Mouse (Mus musculus) heart, embryonic 10.5 days (tissue): Measurements from ENCODE around the gene Wdr95. TPM values are rescaled to one million over a fixed set of nuclear protein-coding genes. Genes with fewer than 3 reads are reported as not detected.

Experiments used
- DNase-seq: peaks from one replicate; pipeline ENCODE4 v3.0.0-alpha.2; 2017; ENCODE audit warnings: low spot score
- H3K27ac ChIP-seq: fragments of 300-500 bp; sonication (generic); 2 replicates; pipeline ENCODE4 v1.5.1; 2016; ENCODE audit warnings: mild to moderate bottlenecking
- H3K27me3 ChIP-seq: fragments of 300-500 bp; sonication (generic); 2 replicates; pipeline ENCODE4 v1.6.1; 2016; ENCODE audit warnings: mild to moderate bottlenecking; ENCODE audit not compliant: poor library complexity, insufficient read depth, severe bottlenecking
- H3K36me3 ChIP-seq: fragments of 300-500 bp; sonication (generic); 2 replicates; pipeline ENCODE4 v1.6.1; 2016; ENCODE audit warnings: mild to moderate bottlenecking, moderate library complexity
- H3K4me1 ChIP-seq: fragments of 300-500 bp; sonication (generic); 2 replicates; pipeline ENCODE4 v1.6.1; 2016; ENCODE audit warnings: mild to moderate bottlenecking
- H3K4me3 ChIP-seq: fragments of 300-500 bp; sonication (generic); 2 replicates; pipeline ENCODE4 v1.5.1; 2016; ENCODE audit warnings: mild to moderate bottlenecking, moderate library complexity
- H3K9me3 ChIP-seq: fragments of 300-500 bp; sonication (generic); 2 replicates; pipeline ENCODE4 v1.6.1; 2016; ENCODE audit warnings: mild to moderate bottlenecking, moderate library complexity
- WGBS: fragments of 180-500 bp; shearing (Covaris S2); methylation state at CpG from one replicate; pipeline ENCODE4 v1.1.7; 2016; 5-methylcytosine and 5-hydroxymethylcytosine counted together
- polyA plus RNA-seq: library from polyadenylated mRNA; unstranded; fragments of >200 nt; fragmentation: Nextera tagmentation; extraction: Ambion mirVana; gene quantifications from 2 replicates; pipeline ENCODE4 v1.2.1, GENCODE M21; 2016

The Wdr95 gene
- polyA plus RNA-seq, 1 experiment from 2014 or later: not detected

- 34% methylated on average over 6 of the region's 6 CpGs for WGBS
- Histone ChIP-seq H3K36me3 (no peaks in the 10 kb centered on the region), H3K27me3 (no peaks in the 10 kb centered on the region), H3K4me3 (no peak overlapping the region), H3K27ac (peak overlapping the region; percentile 60), H3K9me3 (no peaks in the 10 kb centered on the region), H3K4me1 (peaks cover 10% of the 10 kb centered on the region; the same call in 1 of the 2 replicates)
- DNase-seq: peak; percentile 89
Measured at GRCm38 (mm10) chr5:149648895-149649406, 120.5 kb downstream of the Wdr95 start.

DNA sequence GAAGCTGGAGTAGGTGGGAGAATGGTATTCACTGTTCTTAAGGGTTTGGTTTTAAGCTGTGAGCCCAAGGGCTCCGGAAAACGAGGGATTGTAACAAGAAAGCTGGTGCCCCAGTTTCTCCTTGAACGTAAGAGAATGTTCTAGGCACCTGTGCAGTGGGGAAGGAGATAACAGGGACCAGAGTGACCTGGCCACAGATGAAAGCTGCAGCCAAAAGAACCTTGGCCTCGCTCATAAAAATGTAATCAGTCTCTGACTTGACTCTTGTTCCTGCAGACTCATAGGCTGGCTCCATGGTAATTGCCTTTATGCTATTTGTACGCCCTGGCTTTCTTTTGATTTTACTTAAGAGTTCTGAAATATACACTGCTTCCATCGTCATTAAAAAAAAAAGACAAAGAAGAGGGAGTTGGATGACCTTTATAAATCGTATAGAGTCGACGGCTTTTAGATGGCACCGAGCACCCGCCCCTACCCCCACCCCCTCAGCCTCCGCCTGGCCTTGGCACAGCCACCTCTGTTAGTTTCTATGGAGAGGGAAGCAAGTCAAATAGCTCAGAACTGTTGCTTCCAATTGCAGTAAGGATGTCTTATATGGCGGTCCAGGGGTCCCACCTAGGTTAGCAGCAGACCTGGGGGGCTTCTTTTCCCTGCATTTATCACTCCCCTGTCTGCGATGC lies 121.2 kb downstream of the Wdr95 start:
- Histone ChIP-seq H3K36me3 (no peaks in the 10 kb centered on the region), H3K9me3 (no peaks in the 10 kb centered on the region), H3K4me1 (peaks cover 10% of the 10 kb centered on the region; the same call in 1 of the 2 replicates), H3K4me3 (no peak overlapping the region), H3K27ac (peak overlapping the region; percentile 52; the same call in 1 of the 2 replicates), H3K27me3 (no peaks in the 10 kb centered on the region)
- 79% methylated on average over 14 of the region's 14 CpGs for WGBS
- DNase-seq: no peak

GRCm38 (mm10) chr5:149650179-149650553 lies 121.7 kb downstream of the Wdr95 start:
- H3K9me3 ChIP-seq: no peaks in the 10 kb centered on the region
- H3K4me1 ChIP-seq: peaks cover 10% of the 10 kb centered on the region; the same call in 1 of the 2 replicates
- WGBS: 59% methylated on average over 4 of the region's 4 CpGs
- no peaks in the 10 kb centered on the region for H3K27me3 ChIP-seq
- DNase-seq: no peak
- H3K27ac ChIP-seq: peak overlapping the region; percentile 17; the same call in 1 of the 2 replicates
- no peaks in the 10 kb centered on the region for H3K36me3 ChIP-seq
- no peak overlapping the region for H3K4me3 ChIP-seq

DNA sequence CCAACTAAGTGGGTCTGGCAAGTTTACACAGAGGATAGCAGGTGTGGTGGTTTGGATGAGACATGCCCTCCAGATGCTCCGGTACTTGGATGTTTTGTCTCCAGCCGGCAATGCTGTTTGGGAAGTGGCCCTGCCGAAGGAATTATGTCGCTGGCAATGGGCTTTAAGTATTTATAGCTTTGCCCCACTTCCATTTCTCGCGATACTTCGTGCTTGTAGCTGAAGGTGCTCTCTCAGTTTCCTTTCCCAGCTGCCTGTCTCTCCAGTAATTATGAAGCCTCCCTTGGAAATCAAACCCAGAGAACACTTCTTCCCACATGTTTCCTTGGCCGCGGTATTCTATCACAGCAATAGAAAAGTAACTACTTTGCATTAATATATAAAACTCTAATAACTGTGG lies 127.2 kb downstream of the Wdr95 start:
- Histone ChIP-seq H3K4me1 (no peaks in the 10 kb centered on the region), H3K27me3 (no peaks in the 10 kb centered on the region), H3K36me3 (no peaks in the 10 kb centered on the region), H3K27ac (no peak overlapping the region), H3K4me3 (no peak overlapping the region), H3K9me3 (no peaks in the 10 kb centered on the region)
- no peak for DNase-seq
- 85% methylated on average over 9 of the region's 9 CpGs for whole genome bisulfite sequencing

GRCm38 (mm10) chr5:149658022-149658421 lies 129.5 kb downstream of the Wdr95 start:
- no peaks in the 10 kb centered on the region for H3K36me3 ChIP-seq
- WGBS: 60% methylated on average over 3 of the region's 3 CpGs
- no peaks in the 10 kb centered on the region for H3K27me3 ChIP-seq
- no peaks in the 10 kb centered on the region for H3K4me1 ChIP-seq
- no peak overlapping the region for H3K27ac ChIP-seq
- H3K4me3 ChIP-seq: no peak overlapping the region
- H3K9me3 ChIP-seq: no peaks in the 10 kb centered on the region
- DNase-seq: no peak

GRCm38 (mm10) chr5:149658741-149659413 lies 130.4 kb downstream of the Wdr95 start:
- Histone ChIP-seq H3K27me3 (no peaks in the 10 kb centered on the region), H3K4me1 (0 out of 2 replicates have a peak, but pooled peaks cover 4% of the 10 kb centered on the region), H3K27ac (no peak overlapping the region), H3K4me3 (no peak overlapping the region), H3K36me3 (no peaks in the 10 kb centered on the region), H3K9me3 (no peaks in the 10 kb centered on the region)
- DNase-seq: no peak
- 65% methylated on average over 9 of the region's 9 CpGs for WGBS

- H3K4me3 ChIP-seq: no peak overlapping the region
- no peaks in the 10 kb centered on the region for H3K36me3 ChIP-seq
- H3K27me3 ChIP-seq: no peaks in the 10 kb centered on the region
- no peak for DNase-seq
- H3K9me3 ChIP-seq: no peaks in the 10 kb centered on the region
- 0 out of 2 replicates have a peak, but pooled peaks cover 4% of the 10 kb centered on the region for H3K4me1 ChIP-seq
- H3K27ac ChIP-seq: no peak overlapping the region
- 39% methylated on average over 8 of the region's 9 CpGs for WGBS
Measured at GRCm38 (mm10) chr5:149659414-149659780, 130.9 kb downstream of the Wdr95 start.

DNA sequence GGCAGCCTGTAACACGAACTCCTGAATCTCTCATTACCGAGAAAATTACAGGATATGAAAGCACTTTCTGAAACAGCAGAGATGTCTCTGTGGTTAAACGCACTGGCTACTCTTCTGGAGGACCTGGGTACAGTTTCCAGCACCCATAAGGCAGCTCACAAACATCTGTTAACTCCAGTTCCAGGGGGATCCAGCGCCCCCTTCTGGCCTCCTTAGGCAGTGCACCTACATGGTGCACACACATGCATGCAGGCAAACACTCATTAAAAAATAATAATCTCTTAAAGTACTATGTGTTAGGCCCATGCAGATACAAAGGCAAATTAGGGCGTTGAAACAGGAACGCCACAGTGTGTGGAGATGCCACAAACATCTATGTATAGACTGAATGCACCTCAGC lies 132.9 kb downstream of the Wdr95 start:
- Histone ChIP-seq H3K27me3 (no peaks in the 10 kb centered on the region), H3K27ac (no peak overlapping the region), H3K9me3 (no peaks in the 10 kb centered on the region), H3K4me1 (0 out of 2 replicates have a peak, but pooled peaks cover 4% of the 10 kb centered on the region), H3K4me3 (no peak overlapping the region), H3K36me3 (no peaks in the 10 kb centered on the region)
- no peak for DNase-seq
- 86% methylated on average over 6 of the region's 6 CpGs for WGBS

Other genes starting within 250 kb of the Wdr95 start
- gene Medag, start 116.9 kb upstream of the Wdr95 start, polyA plus RNA-seq: 0.26 and 0.62 TPM in 2 replicates
- gene Tex26, start 89.0 kb upstream of the Wdr95 start, polyA plus RNA-seq: 0.58 and 0.78 TPM in 2 replicates
- 59.0 and 82.7 TPM in 2 replicates for gene Hsph1, start 107.7 kb downstream of the Wdr95 start, polyA plus RNA-seq
- gene B3glct, start 149.6 kb downstream of the Wdr95 start, polyA plus RNA-seq: 12.7 and 14.9 TPM in 2 replicates